In genomic region chr5:140827896-140828295, GRCm38 (mm10) we compare ENCODE assay signal across 8 mouse cellular contexts. TPM values are rescaled to one million over a fixed set of nuclear protein-coding genes. Genes with fewer than 3 reads are reported as not detected.
DNase-seq lines count a peak whose midpoint lies in the region; ATAC-seq lines count a peak whose summit lies in the region.

No protein-coding gene starts in this region.

- H3K9me3 ChIP-seq in heart, embryonic 11.5 days (replicated peaks; ENCODE audit: control insufficient read depth, low read length): no peaks in the 10 kb centered on the region
- no peaks in the 10 kb centered on the region for H3K9me3 ChIP-seq in limb, embryonic 12.5 days
- no peaks in the 10 kb centered on the region for H3K9me3 ChIP-seq in neural tube, embryonic 13.5 days

- 0 out of 2 replicates have a peak, but pooled peaks cover 2% of the 10 kb centered on the region for H3K36me3 ChIP-seq in heart, embryonic 11.5 days (ENCODE audit: control insufficient read depth, insufficient read depth, low read length)
- H3K36me3 ChIP-seq in limb, embryonic 12.5 days: peaks cover 12% of the 10 kb centered on the region; the same call in 1 of the 2 replicates
- H3K36me3 ChIP-seq in neural tube, embryonic 13.5 days: 0 out of 2 replicates have a peak, but pooled peaks cover 2% of the 10 kb centered on the region

- no peak overlapping the region for H3K4me3 ChIP-seq in heart, embryonic 11.5 days (ENCODE audit: low read depth, low read length)
- H3K4me3 ChIP-seq in limb, embryonic 12.5 days (replicated peaks): no peak overlapping the region
- H3K4me3 ChIP-seq in neural tube, embryonic 13.5 days: peak overlapping the region; percentile 82

- 40% methylated on average over 8 of the region's 8 CpGs for WGBS in heart, embryonic 11.5 days (ENCODE audit: insufficient replicate concordance)
- 69% methylated on average over 8 of the region's 8 CpGs for WGBS in limb, embryonic 12.5 days
- WGBS in neural tube, embryonic 13.5 days: 87% methylated on average over 8 of the region's 8 CpGs

- peaks cover 26% of the 10 kb centered on the region for H3K4me1 ChIP-seq in heart, embryonic 11.5 days (ENCODE audit: control insufficient read depth, insufficient read depth, low read length)
- peaks cover 31% of the 10 kb centered on the region for H3K4me1 ChIP-seq in limb, embryonic 12.5 days (replicated peaks)
- H3K4me1 ChIP-seq in neural tube, embryonic 13.5 days (replicated peaks): peaks cover 46% of the 10 kb centered on the region

- H3K27ac ChIP-seq in heart, embryonic 11.5 days (ENCODE audit: low read depth, low read length): peak overlapping the region; percentile 41; the same call in 1 of the 2 replicates
- H3K27ac ChIP-seq in limb, embryonic 12.5 days: no peak overlapping the region
- no peak overlapping the region for H3K27ac ChIP-seq in neural tube, embryonic 13.5 days (replicated peaks)

- peak overlapping the region; percentile 91 for H3K4me2 ChIP-seq in heart, embryonic 11.5 days
- peak overlapping the region; percentile 89 for H3K4me2 ChIP-seq in limb, embryonic 12.5 days
- H3K4me2 ChIP-seq in neural tube, embryonic 13.5 days: peak overlapping the region; percentile 84

- DNase-seq in heart, adult 11 months: peak; percentile 95
- DNase-seq in heart, adult 8-10 months (ENCODE audit: low spot score): no peak

- 0 out of 2 replicates have a peak overlapping the region, but pooled peaks have one; percentile 6 for H3K9ac ChIP-seq in heart, embryonic 11.5 days (ENCODE audit: low read depth, low read length)
- no peak overlapping the region for H3K9ac ChIP-seq in limb, embryonic 12.5 days (replicated peaks)
- peak overlapping the region; percentile 88 for H3K9ac ChIP-seq in neural tube, embryonic 13.5 days

- no peak for ATAC-seq in heart, embryonic 11.5 days (replicated peaks; ENCODE audit: insufficient number of reproducible peaks, low FRiP score, low TSS enrichment)
- no peak for ATAC-seq in limb, embryonic 12.5 days (ENCODE audit: insufficient number of reproducible peaks, insufficient read depth, low FRiP score, low TSS enrichment, low read depth)
- no peak for ATAC-seq in neural tube, embryonic 13.5 days (ENCODE audit: low read depth)
- ATAC-seq in megakaryocyte, adult 5-6 weeks (ENCODE audit: poor library complexity, severe bottlenecking): no peak
- no peak for ATAC-seq in monocyte, adult 5-6 weeks (replicated peaks; ENCODE audit: insufficient number of reproducible peaks, low FRiP score, low TSS enrichment, poor library complexity, severe bottlenecking)
- no peak for ATAC-seq in erythroid progenitor cell, adult 5-6 weeks (replicated peaks; ENCODE audit: low FRiP score, poor library complexity, severe bottlenecking)

- H3K27me3 ChIP-seq in heart, embryonic 11.5 days (ENCODE audit: control insufficient read depth, insufficient read depth, low read length): no peaks in the 10 kb centered on the region
- H3K27me3 ChIP-seq in limb, embryonic 12.5 days: no peaks in the 10 kb centered on the region
- H3K27me3 ChIP-seq in neural tube, embryonic 13.5 days: no peaks in the 10 kb centered on the region; the same call in 1 of the 2 replicates

RNA-seq across cellular contexts. Expression of gene Gna12, which starts 2.3 kb away (rescaled TPM):
- 100 to 1,000 TPM; 124 to 170 (median 134) TPM for total RNA-seq in heart, adult 8-10 months (2022)
- 33.1 and 34.0 TPM in 2 replicates for polyA plus RNA-seq in heart, embryonic 11.5 days (2014; fragmentation: Nextera tagmentation; extraction: Ambion mirVana)
- polyA plus RNA-seq in limb, embryonic 12.5 days (2016; fragmentation: Nextera tagmentation; extraction: Ambion mirVana): 18.5 and 49.7 TPM in 2 replicates
- polyA plus RNA-seq in neural tube, embryonic 13.5 days (2015; fragmentation: Nextera tagmentation; extraction: Ambion mirVana): 20.5 and 35.0 TPM in 2 replicates
- 21.0 and 24.6 TPM in 2 replicates for total RNA-seq in megakaryocyte, adult 5-6 weeks (2015)
- total RNA-seq in megakaryocyte, adult 5-6 weeks (2017): 15.9 and 20.3 TPM in 2 replicates
- total RNA-seq in monocyte, adult 5-6 weeks (2017): 10.1 to 11.7 TPM (median 10.6 TPM) in 3 replicates
- total RNA-seq in erythroid progenitor cell, adult 5-6 weeks (2015; ENCODE audit: low replicate concordance): 10.9 and 19.8 TPM in 2 replicates
- total RNA-seq in erythroid progenitor cell, adult 5-6 weeks (2017; ENCODE audit: low replicate concordance): 11.9 and 12.6 TPM in 2 replicates
